Comparison of ENCODE assay signal across 8 mouse cellular contexts in genomic region chrX:158924490-158925398, GRCm38 (mm10).
DNase-seq lines count a peak whose midpoint lies in the region; ATAC-seq lines count a peak whose summit lies in the region.
"Had no signal": no experiment of that assay in that cellular context is flagged by ENCODE, and none has a peak within 500 bp of the region (broad histone marks: within the 10 kb centered on the region; RNA-seq: fewer than 3 reads in every experiment).

No protein-coding gene starts in this region.

- H3K4me2 ChIP-seq in forebrain, embryonic 13.5 days: peak overlapping the region; percentile 53
- peak overlapping the region; percentile 50 for H3K4me2 ChIP-seq in neural tube, embryonic 12.5 days (replicated peaks)

- H3K9me3 ChIP-seq in forebrain, embryonic 13.5 days (replicated peaks): no peaks in the 10 kb centered on the region
- H3K9me3 ChIP-seq in neural tube, embryonic 12.5 days: no peaks in the 10 kb centered on the region

- H3K27ac ChIP-seq in forebrain, embryonic 13.5 days: no peak overlapping the region; the same call in 1 of the 2 replicates
- H3K27ac ChIP-seq in neural tube, embryonic 12.5 days: no peak overlapping the region

- intact Hi-C loops in left cerebral cortex, postnatal 25 days (cut with DNase I): loop anchor here (5.0 to 10.0 kb wide), 6 partner anchors 87 to 1462 kb away; no protein-coding TSS in a partner anchor
- intact Hi-C loops in gastrocnemius, postnatal 36 days (cut with DNase I): loop anchor here (5.0 to 10.0 kb wide), 2 partner anchors 972 to 1190 kb away; no protein-coding TSS in a partner anchor

- peak overlapping the region; percentile 45; the same call in 1 of the 2 replicates for H3K9ac ChIP-seq in forebrain, embryonic 13.5 days
- no peak overlapping the region for H3K9ac ChIP-seq in neural tube, embryonic 12.5 days

- DNase-seq in left cerebral cortex, postnatal 25 days (ENCODE audit: low spot score in 2 of 2): peak; percentile 32 to 50
- DNase-seq in left cerebral cortex, adult 11 months (ENCODE audit: low spot score): no peak
- peak; percentile 71 for DNase-seq in brain, adult 2 months (ENCODE audit: low read depth, low spot score)
- DNase-seq in gastrocnemius, postnatal 36 days: no peak
- DNase-seq in adrenal gland, postnatal 4 days (ENCODE audit: low spot score in 2 of 2): no peak

- no peaks in the 10 kb centered on the region for H3K4me1 ChIP-seq in forebrain, embryonic 13.5 days
- H3K4me1 ChIP-seq in neural tube, embryonic 12.5 days: no peaks in the 10 kb centered on the region; the same call in 1 of the 2 replicates

- H3K27me3 ChIP-seq in forebrain, embryonic 13.5 days: 0 out of 2 replicates have a peak, but pooled peaks cover 3% of the 10 kb centered on the region
- H3K27me3 ChIP-seq in neural tube, embryonic 12.5 days (replicated peaks): no peaks in the 10 kb centered on the region

- 27% methylated on average over 6 of the region's 6 CpGs for whole genome bisulfite sequencing in forebrain, embryonic 13.5 days
- 30% methylated on average over 6 of the region's 6 CpGs for WGBS in neural tube, embryonic 12.5 days

- no peaks in the 10 kb centered on the region for H3K36me3 ChIP-seq in forebrain, embryonic 13.5 days (ENCODE audit: poor library complexity, severe bottlenecking)
- no peaks in the 10 kb centered on the region for H3K36me3 ChIP-seq in neural tube, embryonic 12.5 days

- peak overlapping the region; percentile 23 for H3K4me3 ChIP-seq in forebrain, embryonic 13.5 days
- no peak overlapping the region for H3K4me3 ChIP-seq in neural tube, embryonic 12.5 days
- H3K4me3 ChIP-seq: erythroblast, embryonic 14.5 days had no signal

- peak; percentile 67 for ATAC-seq in forebrain, embryonic 13.5 days
- peak; percentile 65 for ATAC-seq in neural tube, embryonic 12.5 days (ENCODE audit: low FRiP score, low read depth)

Comparison
In these comparisons a context has a peak if more than half of its experiments do, and no peak if none do; other contexts are left out.
1. DNase-seq: peak in left cerebral cortex, postnatal 25 days (2 of 2) and brain, adult 2 months (single experiment); none in left cerebral cortex, adult 11 months (single experiment), gastrocnemius, postnatal 36 days (0 of 2) and adrenal gland, postnatal 4 days (0 of 2).